Mouse (Mus musculus) liver, embryonic 12.5 days (tissue): Measurements from ENCODE around the gene Ddah1. TPM values are rescaled to one million over a fixed set of nuclear protein-coding genes. Genes with fewer than 3 reads are reported as not detected.

Experiments used
- ATAC-seq: fragments of 200-750 bp; cut with Nextera tagmentation; 2 replicates; pipeline ENCODE4 v1.8.0; 2017; ENCODE audit warnings: moderate number of reproducible peaks, mild to moderate bottlenecking, moderate library complexity
- H3K27ac ChIP-seq: fragments of 300-500 bp; sonication (generic); 2 replicates; pipeline ENCODE4 v1.5.1; 2016; ENCODE audit warnings: mild to moderate bottlenecking
- H3K27me3 ChIP-seq: fragments of 300-500 bp; sonication (generic); replicated peaks from 2 replicates; pipeline ENCODE4 v1.6.1; 2016; ENCODE audit warnings: mild to moderate bottlenecking, moderate library complexity
- H3K36me3 ChIP-seq: fragments of 300-500 bp; sonication (generic); 2 replicates; pipeline ENCODE4 v1.6.1; 2016; ENCODE audit warnings: mild to moderate bottlenecking, moderate library complexity
- H3K4me1 ChIP-seq: fragments of 300-500 bp; sonication (generic); 2 replicates; pipeline ENCODE4 v1.6.1; 2016
- H3K4me2 ChIP-seq: fragments of 300-500 bp; sonication (generic); 2 replicates; pipeline ENCODE4 v1.6.1; 2016; ENCODE audit warnings: mild to moderate bottlenecking, moderate library complexity
- H3K4me3 ChIP-seq: fragments of 300-500 bp; sonication (generic); 2 replicates; pipeline ENCODE4 v1.5.1; 2016; ENCODE audit warnings: mild to moderate bottlenecking, moderate library complexity
- H3K9ac ChIP-seq: fragments of 300-500 bp; sonication (generic); 2 replicates; pipeline ENCODE4 v1.6.1; 2016; ENCODE audit warnings: mild to moderate bottlenecking, moderate library complexity
- H3K9me3 ChIP-seq: fragments of 300-500 bp; sonication (generic); replicated peaks from 2 replicates; pipeline ENCODE4 v1.6.1; 2016; ENCODE audit warnings: mild to moderate bottlenecking, moderate library complexity
- WGBS: fragments of 180-500 bp; shearing (Covaris S2); methylation state at CpG from one replicate; pipeline ENCODE4 v1.1.7; 2016; ENCODE audit not compliant: insufficient replicate concordance; 5-methylcytosine and 5-hydroxymethylcytosine counted together
- polyA plus RNA-seq: library from polyadenylated mRNA; unstranded; fragments of >200 nt; fragmentation: Nextera tagmentation; extraction: Ambion mirVana; gene quantifications from 2 replicates; pipeline ENCODE4 v1.2.1, GENCODE M21; 2016

Ddah1 gene
- polyA plus RNA-seq, 1 experiment from 2014 or later: 36.4 TPM

DNA sequence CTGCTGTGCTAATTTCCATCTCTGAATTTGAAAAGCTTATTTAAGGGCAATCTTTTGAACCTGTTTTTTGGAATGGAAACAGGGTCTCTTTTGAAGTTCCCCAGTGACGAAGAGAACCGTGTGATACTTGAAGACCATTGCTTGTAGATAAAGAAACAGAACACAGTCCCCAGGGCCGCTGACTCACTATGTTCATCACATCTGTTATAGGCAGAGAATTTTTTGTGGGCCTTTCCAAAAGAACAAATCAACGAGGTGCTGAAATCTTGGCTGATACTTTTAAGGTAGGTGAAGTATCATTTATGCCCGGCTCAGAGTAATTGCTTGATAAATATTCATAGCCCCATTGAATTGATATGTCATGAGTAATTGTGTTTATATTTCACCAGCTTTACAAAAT lies 93.6 kb downstream of the Ddah1 start:
- 68% methylated on average over 5 of the region's 5 CpGs for WGBS
- H3K4me1 ChIP-seq: no peaks in the 10 kb centered on the region
- H3K27ac ChIP-seq: no peak overlapping the region
- H3K9ac ChIP-seq: no peak overlapping the region
- no peak overlapping the region for H3K4me3 ChIP-seq
- no peak for ATAC-seq
- no peaks in the 10 kb centered on the region for H3K9me3 ChIP-seq
- no peaks in the 10 kb centered on the region for H3K27me3 ChIP-seq
- H3K36me3 ChIP-seq: peaks cover 10% of the 10 kb centered on the region
- no peak overlapping the region for H3K4me2 ChIP-seq

DNA sequence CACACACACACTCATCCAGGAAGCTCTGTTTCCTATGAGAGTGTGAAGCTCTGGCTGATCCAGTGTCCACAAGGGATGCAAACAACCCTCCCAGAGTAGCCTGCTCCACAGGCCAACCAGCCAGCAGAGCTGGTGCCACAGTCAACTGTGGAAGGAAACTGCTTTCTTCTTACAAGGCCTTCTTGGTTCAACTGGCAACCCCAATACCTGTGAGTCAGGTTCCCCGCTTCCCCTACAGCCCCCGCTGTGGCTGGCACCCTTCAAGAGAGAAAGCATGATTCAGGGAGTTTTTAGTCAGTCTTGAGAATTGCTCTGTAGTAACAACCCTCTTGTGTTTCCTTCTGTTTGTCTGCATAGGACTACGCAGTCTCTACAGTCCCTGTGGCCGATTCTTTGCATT lies 94.3 kb downstream of the Ddah1 start:
- Histone ChIP-seq H3K4me3 (no peak overlapping the region), H3K9ac (no peak overlapping the region), H3K9me3 (no peaks in the 10 kb centered on the region), H3K27me3 (no peaks in the 10 kb centered on the region), H3K27ac (no peak overlapping the region), H3K4me1 (no peaks in the 10 kb centered on the region), H3K4me2 (no peak overlapping the region), H3K36me3 (peaks cover 7% of the 10 kb centered on the region)
- WGBS: 80% methylated on average over 4 of the region's 4 CpGs
- ATAC-seq: no peak

DNA sequence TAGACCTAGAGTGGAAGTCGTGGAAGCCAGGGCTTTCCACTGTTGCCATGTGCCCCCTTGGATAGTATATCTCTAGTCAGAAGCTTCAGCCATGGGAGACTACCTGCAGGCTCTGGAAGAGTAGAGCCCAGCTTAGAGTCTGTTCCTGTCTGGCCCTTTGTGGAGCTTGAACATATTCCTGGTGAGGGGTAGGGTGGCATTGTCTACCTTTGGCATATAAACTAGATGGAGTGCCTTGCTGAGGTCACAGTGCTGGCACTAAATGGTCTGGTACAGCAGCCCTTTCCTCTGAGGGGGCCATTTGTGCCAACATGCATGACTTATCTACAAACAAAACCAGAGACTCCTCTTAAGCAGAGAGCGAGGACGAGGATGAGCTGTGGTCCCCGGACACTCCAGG lies 95.2 kb downstream of the Ddah1 start:
- Histone ChIP-seq H3K27ac (no peak overlapping the region), H3K36me3 (peaks cover 7% of the 10 kb centered on the region; the same call in 1 of the 2 replicates), H3K27me3 (no peaks in the 10 kb centered on the region), H3K4me2 (no peak overlapping the region), H3K9me3 (no peaks in the 10 kb centered on the region), H3K4me1 (no peaks in the 10 kb centered on the region), H3K4me3 (no peak overlapping the region), H3K9ac (no peak overlapping the region)
- ATAC-seq: no peak
- WGBS: 65% methylated on average over 4 of the region's 4 CpGs

DNA sequence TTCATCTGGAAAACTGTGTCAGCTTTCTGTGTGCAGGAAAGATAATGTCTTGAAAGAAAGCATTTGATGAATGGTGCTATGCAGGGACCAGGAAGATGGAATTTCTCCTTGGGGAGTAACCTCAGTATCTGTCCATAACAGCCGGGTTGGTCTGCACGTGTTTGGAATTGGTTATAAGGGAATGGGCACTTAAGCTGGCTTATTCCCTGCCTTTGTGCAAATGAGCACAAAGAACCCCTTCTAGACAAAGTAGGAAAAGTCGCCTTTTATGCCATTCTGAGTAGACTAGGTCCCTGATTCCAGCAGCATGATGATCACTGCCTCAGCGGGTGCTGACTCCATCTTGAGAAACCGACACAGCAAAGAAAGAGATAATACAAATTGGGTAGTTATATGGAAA lies 96.0 kb downstream of the Ddah1 start:
- Histone ChIP-seq H3K4me1 (no peaks in the 10 kb centered on the region), H3K27ac (no peak overlapping the region), H3K4me2 (no peak overlapping the region), H3K9me3 (no peaks in the 10 kb centered on the region), H3K36me3 (peaks cover 7% of the 10 kb centered on the region; the same call in 1 of the 2 replicates), H3K4me3 (no peak overlapping the region), H3K27me3 (no peaks in the 10 kb centered on the region), H3K9ac (no peak overlapping the region)
- WGBS: 57% methylated on average over 5 of the region's 5 CpGs
- no peak for ATAC-seq

DNA sequence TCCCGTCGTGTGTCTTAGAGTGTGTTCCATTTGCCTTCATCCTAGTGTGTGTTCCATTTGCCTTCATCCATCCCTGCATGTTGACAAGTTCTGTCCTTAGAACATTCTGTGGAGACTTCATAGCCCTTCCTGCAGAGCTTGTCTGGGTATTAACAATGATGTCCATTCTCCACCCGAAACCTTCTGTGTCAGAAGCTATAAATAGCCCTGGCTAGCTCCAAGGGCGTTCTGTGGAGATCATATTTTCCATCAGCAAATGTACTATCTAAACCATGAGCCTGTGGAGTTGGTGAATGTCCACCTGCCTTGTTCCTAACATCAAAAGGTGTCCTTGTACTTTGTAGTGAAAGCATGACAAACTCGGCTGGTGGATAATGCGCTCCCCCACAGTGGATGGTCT lies 96.8 kb downstream of the Ddah1 start:
- peaks cover 7% of the 10 kb centered on the region; the same call in 1 of the 2 replicates for H3K36me3 ChIP-seq
- H3K27ac ChIP-seq: no peak overlapping the region
- no peak for ATAC-seq
- no peak overlapping the region for H3K9ac ChIP-seq
- H3K4me3 ChIP-seq: no peak overlapping the region
- no peak overlapping the region for H3K4me2 ChIP-seq
- 77% methylated on average over 6 of the region's 6 CpGs for WGBS
- no peaks in the 10 kb centered on the region for H3K27me3 ChIP-seq
- no peaks in the 10 kb centered on the region for H3K4me1 ChIP-seq
- H3K9me3 ChIP-seq: no peaks in the 10 kb centered on the region

DNA sequence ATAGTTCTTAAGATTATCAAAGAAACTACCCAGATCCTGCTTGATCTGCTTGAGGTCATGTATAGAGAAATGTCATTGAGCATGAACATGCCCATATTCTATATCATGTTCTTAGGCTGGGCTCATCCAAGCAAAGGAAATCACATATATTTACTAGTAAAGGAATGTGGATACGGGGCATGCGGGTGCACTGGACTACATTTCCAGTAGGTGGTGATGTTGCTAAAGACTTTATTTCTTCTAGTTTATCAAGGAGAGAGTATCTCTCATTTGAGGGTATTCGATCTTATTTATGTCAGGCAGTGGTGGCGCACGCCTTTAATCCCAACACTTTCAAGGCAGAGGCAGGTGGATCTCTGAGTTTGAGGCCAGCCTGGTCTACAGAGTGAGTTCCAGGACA lies 99.9 kb downstream of the Ddah1 start:
- H3K4me1 ChIP-seq: no peaks in the 10 kb centered on the region
- H3K4me3 ChIP-seq: no peak overlapping the region
- H3K9ac ChIP-seq: no peak overlapping the region
- ATAC-seq: no peak
- no peaks in the 10 kb centered on the region for H3K27me3 ChIP-seq
- H3K27ac ChIP-seq: no peak overlapping the region
- no peak overlapping the region for H3K4me2 ChIP-seq
- WGBS: 83% methylated on average over 5 of the region's 5 CpGs
- H3K36me3 ChIP-seq: peaks cover 3% of the 10 kb centered on the region; the same call in 1 of the 2 replicates
- H3K9me3 ChIP-seq: no peaks in the 10 kb centered on the region

DNA sequence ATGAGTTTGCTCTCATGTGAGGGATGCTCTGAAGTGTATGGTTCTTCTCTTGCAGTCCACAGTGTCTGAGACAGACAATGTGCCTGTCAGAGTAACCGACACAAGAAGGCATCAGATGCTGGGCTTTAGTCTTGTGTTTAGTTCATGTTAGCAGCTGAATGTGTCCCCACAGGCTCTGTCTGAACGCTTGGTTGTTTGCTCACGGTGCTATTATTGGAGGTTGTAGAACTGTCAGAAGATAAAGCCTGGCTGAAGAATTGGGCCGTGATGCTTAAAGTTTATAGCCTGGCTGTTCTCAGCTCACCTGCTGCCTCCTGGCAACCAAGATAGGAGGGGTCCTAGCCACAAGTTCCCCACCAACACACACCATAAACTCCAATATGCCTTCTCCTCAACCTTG lies 104.0 kb downstream of the Ddah1 start:
- Histone ChIP-seq H3K9me3 (no peaks in the 10 kb centered on the region), H3K36me3 (no peaks in the 10 kb centered on the region), H3K4me1 (no peaks in the 10 kb centered on the region), H3K4me2 (no peak overlapping the region), H3K27ac (no peak overlapping the region), H3K27me3 (no peaks in the 10 kb centered on the region), H3K4me3 (no peak overlapping the region), H3K9ac (no peak overlapping the region)
- no peak for ATAC-seq
- 69% methylated on average over 4 of the region's 4 CpGs for WGBS

DNA sequence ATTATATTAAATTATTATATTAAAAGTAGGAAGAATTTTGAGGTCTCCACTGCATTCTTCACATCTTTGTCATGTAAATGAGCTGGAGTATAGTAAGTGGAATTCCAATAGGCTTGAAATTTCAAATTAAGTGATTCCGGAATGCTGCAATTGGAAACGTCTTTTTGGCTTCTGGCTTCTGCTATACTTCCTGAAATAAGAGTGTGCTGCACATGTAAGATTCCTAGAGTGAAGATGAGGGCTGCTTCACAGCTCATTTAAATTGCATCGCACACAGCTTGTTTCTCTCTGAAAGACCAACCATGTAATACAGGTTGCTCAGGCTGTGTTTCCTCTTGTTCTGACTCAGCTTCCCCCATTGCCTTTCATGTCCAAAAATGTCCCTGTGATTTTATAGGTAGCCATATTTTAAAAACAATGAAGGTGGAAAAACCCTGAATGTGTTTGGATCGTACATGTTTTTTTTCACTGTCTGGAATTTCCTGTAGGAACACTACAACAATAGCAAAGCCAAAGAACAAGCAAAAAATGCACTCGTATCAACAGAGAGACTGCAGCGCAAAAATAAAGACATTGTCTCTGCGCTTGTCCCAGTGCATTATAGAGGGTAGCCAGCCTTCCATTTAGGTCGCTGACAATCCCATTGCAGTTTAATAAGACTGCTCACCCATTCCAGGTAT lies 105.7 kb downstream of the Ddah1 start:
- Histone ChIP-seq H3K4me2 (no peak overlapping the region), H3K27me3 (no peaks in the 10 kb centered on the region), H3K36me3 (no peaks in the 10 kb centered on the region), H3K27ac (no peak overlapping the region), H3K4me3 (no peak overlapping the region), H3K9me3 (no peaks in the 10 kb centered on the region), H3K4me1 (no peaks in the 10 kb centered on the region), H3K9ac (no peak overlapping the region)
- WGBS: 74% methylated on average over 8 of the region's 8 CpGs
- ATAC-seq: no peak

DNA sequence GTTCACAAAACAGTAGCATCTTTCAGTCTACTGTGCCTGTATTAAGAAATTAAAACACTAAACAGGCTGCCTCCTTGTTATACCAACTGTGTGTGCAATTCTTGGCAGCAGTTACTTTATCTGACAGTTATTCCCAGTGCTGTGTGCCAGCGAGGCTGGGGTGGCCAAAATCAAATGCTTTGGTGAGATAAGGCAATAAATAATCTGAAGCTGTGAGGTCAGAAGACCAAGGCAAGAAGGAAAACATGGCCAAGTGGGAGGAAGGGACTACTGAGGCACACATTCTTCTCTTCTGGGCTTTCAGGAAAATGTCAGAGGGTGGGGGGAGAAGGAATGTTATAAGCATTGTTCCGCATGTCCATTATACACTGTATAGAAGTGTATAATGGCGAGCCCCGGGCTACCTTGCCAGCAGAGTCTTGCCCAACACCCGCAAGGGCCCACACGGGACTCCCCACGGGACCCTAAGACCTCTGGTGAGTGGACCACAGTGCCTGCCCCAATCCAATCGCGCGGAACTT lies 106.3 kb downstream of the Ddah1 start:
- no peaks in the 10 kb centered on the region for H3K4me1 ChIP-seq
- H3K27ac ChIP-seq: no peak overlapping the region
- no peaks in the 10 kb centered on the region for H3K9me3 ChIP-seq
- no peak overlapping the region for H3K4me2 ChIP-seq
- ATAC-seq: no peak
- H3K9ac ChIP-seq: no peak overlapping the region
- no peak overlapping the region for H3K4me3 ChIP-seq
- no peaks in the 10 kb centered on the region for H3K36me3 ChIP-seq
- 82% methylated on average over 6 of the region's 10 CpGs for WGBS
- no peaks in the 10 kb centered on the region for H3K27me3 ChIP-seq

DNA sequence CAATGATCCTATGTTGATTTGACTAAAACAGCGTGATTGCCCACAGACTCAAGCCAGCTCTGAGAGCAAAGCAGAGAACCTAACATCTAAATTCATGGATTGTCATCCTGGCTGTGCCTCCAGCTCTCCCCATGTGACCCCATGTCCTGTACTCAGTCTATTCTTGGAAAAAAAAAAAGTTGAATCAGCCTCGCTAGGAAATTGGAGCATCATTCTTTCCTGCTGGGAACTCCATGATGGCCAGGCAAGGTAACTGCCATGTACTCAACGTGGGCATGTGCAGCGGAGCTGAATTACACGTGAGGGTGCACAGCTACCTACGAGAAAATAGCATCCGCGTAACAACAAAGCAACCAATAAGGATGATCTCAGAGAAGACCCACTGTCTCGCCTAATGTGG lies 114.2 kb downstream of the Ddah1 start:
- no peak for ATAC-seq
- no peaks in the 10 kb centered on the region for H3K27me3 ChIP-seq
- WGBS: 82% methylated on average over 9 of the region's 9 CpGs
- no peak overlapping the region for H3K9ac ChIP-seq
- H3K36me3 ChIP-seq: no peaks in the 10 kb centered on the region
- no peak overlapping the region for H3K4me3 ChIP-seq
- no peaks in the 10 kb centered on the region for H3K9me3 ChIP-seq
- no peaks in the 10 kb centered on the region for H3K4me1 ChIP-seq
- no peak overlapping the region for H3K4me2 ChIP-seq
- H3K27ac ChIP-seq: no peak overlapping the region

DNA sequence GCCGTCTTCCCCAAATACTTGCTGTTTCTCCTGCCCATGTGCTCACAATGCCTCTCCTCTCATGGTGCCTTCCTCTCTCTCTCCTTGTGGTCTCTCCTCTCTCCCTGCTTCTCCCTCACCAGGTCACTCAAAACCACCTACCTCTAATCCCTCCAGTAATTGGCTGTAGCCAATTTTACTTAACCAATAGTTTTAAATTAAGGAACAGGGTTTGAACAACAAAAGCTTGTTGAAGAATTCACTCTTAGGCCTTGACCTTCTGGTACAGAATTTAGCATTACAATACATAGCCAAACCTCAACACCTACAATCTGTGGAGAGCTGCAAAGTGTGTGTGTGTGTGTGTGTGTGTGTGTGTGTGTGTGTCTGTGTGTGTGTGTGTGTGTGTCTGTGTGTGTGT lies 114.8 kb downstream of the Ddah1 start:
- no peak overlapping the region for H3K4me3 ChIP-seq
- H3K27ac ChIP-seq: no peak overlapping the region
- H3K9me3 ChIP-seq: no peaks in the 10 kb centered on the region
- no peak overlapping the region for H3K4me2 ChIP-seq
- H3K36me3 ChIP-seq: no peaks in the 10 kb centered on the region
- no peaks in the 10 kb centered on the region for H3K4me1 ChIP-seq
- WGBS: 77% methylated on average over 1 of the region's 1 CpGs
- ATAC-seq: no peak
- no peak overlapping the region for H3K9ac ChIP-seq
- H3K27me3 ChIP-seq: no peaks in the 10 kb centered on the region

DNA sequence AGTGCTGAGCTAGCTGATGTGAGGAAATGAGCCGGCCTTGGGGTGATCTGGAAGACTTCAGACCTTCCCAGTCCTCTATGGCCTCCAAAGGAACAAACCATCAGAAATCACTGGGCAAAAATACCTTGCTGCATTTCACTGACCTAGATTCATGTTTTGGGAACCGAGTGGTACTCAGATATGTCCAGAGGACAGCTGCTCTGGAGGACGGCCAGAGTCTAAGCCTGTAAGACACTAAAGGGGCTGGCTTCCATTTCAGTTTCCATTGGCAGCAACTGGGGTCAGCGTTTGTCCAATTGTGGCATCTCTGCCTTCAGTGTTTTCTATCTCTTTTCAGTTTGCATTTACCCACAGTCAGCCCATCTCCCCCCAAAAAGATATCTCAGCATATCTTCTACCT lies 115.7 kb downstream of the Ddah1 start:
- ATAC-seq: no peak
- WGBS: 76% methylated on average over 4 of the region's 4 CpGs

DNA sequence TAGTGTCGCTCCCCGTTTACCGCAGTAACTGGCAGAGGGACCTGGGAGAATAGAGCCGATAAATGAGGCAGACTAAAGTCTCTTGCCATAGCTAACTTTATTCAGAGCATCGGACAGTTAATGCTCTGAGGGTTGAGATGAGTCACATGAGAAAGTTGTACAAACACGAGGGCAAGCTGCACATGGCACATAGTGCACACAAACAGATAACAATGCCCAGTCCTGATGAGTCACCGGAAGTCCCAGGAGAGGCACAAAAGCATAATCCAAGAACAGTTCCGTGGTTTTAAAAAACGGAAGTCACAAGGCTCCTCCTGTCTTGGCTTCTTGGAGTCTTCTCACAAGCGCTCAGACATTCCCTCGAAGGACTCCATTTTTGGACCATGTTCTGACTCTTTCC lies 117.6 kb downstream of the Ddah1 start:
- Histone ChIP-seq H3K9ac (no peak overlapping the region), H3K27me3 (no peaks in the 10 kb centered on the region), H3K4me3 (no peak overlapping the region), H3K4me1 (no peaks in the 10 kb centered on the region), H3K9me3 (no peaks in the 10 kb centered on the region), H3K4me2 (no peak overlapping the region), H3K36me3 (no peaks in the 10 kb centered on the region), H3K27ac (no peak overlapping the region)
- no peak for ATAC-seq
- WGBS: 59% methylated on average over 11 of the region's 11 CpGs

More for the DNA sequence above, 115.7 kb downstream of the Ddah1 start:
- H3K9me3 ChIP-seq: no peaks in the 10 kb centered on the region
- H3K9ac ChIP-seq: no peak overlapping the region
- no peak overlapping the region for H3K27ac ChIP-seq
- no peaks in the 10 kb centered on the region for H3K36me3 ChIP-seq
- no peaks in the 10 kb centered on the region for H3K4me1 ChIP-seq
- no peaks in the 10 kb centered on the region for H3K27me3 ChIP-seq
- no peak overlapping the region for H3K4me2 ChIP-seq
- H3K4me3 ChIP-seq: no peak overlapping the region
